Mouse (Mus musculus) liver, embryonic 13.5 days (tissue): ENCODE results near the gene Ocel1. TPM values are rescaled to one million over a fixed set of nuclear protein-coding genes. Genes with fewer than 3 reads are reported as not detected.
"Not testable (repeated sequence)": the region's sequence is repeated elsewhere in the genome, so short reads cannot be mapped to it uniquely, and the experiment has no call there.

Experiments used
- ATAC-seq: fragments of 200-750 bp; cut with Nextera tagmentation; 2 replicates; pipeline ENCODE4 v1.8.0; 2017; ENCODE audit warnings: low read depth, mild to moderate bottlenecking, moderate number of reproducible peaks, moderate library complexity
- DNase-seq: peaks from one replicate; pipeline ENCODE4 v3.0.0; 2022
- H3K27ac ChIP-seq: fragments of 300-500 bp; sonication (generic); 2 replicates; pipeline ENCODE4 v1.5.1; 2015; ENCODE audit warnings: moderate library complexity, mild to moderate bottlenecking, inconsistent platforms
- H3K27me3 ChIP-seq: fragments of 300-500 bp; sonication (generic); 2 replicates; pipeline ENCODE4 v1.6.1; 2015; ENCODE audit warnings: mild to moderate bottlenecking, inconsistent platforms
- H3K36me3 ChIP-seq: fragments of 300-500 bp; sonication (generic); 2 replicates; pipeline ENCODE4 v1.6.1; 2015; ENCODE audit warnings: mild to moderate bottlenecking, inconsistent platforms
- H3K4me1 ChIP-seq: fragments of 300-500 bp; sonication (generic); replicated peaks from 2 replicates; pipeline ENCODE4 v1.6.1; 2015; ENCODE audit warnings: inconsistent platforms
- H3K4me2 ChIP-seq: fragments of 300-500 bp; sonication (generic); 2 replicates; pipeline ENCODE4 v1.6.1; 2015; ENCODE audit warnings: inconsistent platforms, mild to moderate bottlenecking, moderate library complexity
- H3K4me3 ChIP-seq: fragments of 300-500 bp; sonication (generic); replicated peaks from 2 replicates; pipeline ENCODE4 v1.5.1; 2015; ENCODE audit warnings: mild to moderate bottlenecking, inconsistent platforms
- H3K9ac ChIP-seq: fragments of 300-500 bp; sonication (generic); 2 replicates; pipeline ENCODE4 v1.6.1; 2015; ENCODE audit warnings: mild to moderate bottlenecking, inconsistent platforms
- H3K9me3 ChIP-seq: fragments of 300-500 bp; sonication (generic); replicated peaks from 2 replicates; pipeline ENCODE4 v1.6.1; 2016; ENCODE audit warnings: inconsistent platforms
- WGBS: fragments of 180-500 bp; shearing (Covaris S2); methylation state at CpG from one replicate; pipeline ENCODE4 v1.1.7; 2015; ENCODE audit not compliant: insufficient replicate concordance; 5-methylcytosine and 5-hydroxymethylcytosine counted together
- polyA plus RNA-seq: library from polyadenylated mRNA; unstranded; fragments of >200 nt; fragmentation: Nextera tagmentation; extraction: Ambion mirVana; gene quantifications from 2 replicates; pipeline ENCODE4 v1.2.1, GENCODE M21; 2015

The Ocel1 gene
- polyA plus RNA-seq: 4.3 and 4.4 TPM in 2 replicates

GRCm38 (mm10) chr8:71371236-71371848, at the start of gene Ocel1:
TSS of gene Ocel1 (plus strand) at chr8:71371298.
- H3K27ac ChIP-seq: peak within 1 kb of the TSS; percentile 88
- peaks cover 7% of the 10 kb centered on the region for H3K27me3 ChIP-seq
- ATAC-seq (peak; percentile 87), DNase-seq (peak; percentile 98)
- H3K36me3 ChIP-seq: peaks cover 38% of the 10 kb centered on the region
- H3K9me3 ChIP-seq: no peaks in the 10 kb centered on the region
- H3K9ac ChIP-seq: peak within 1 kb of the TSS; percentile 81
- H3K4me3 ChIP-seq: peak within 1 kb of the TSS; percentile 79
- peak within 1 kb of the TSS; percentile 70 for H3K4me2 ChIP-seq
- peaks cover 69% of the 10 kb centered on the region for H3K4me1 ChIP-seq
- WGBS: under 1% methylated on average over 68 of the region's 68 CpGs

GRCm38 (mm10) chr8:71322939-71323338, 48.2 kb upstream of the Ocel1 start:
- 75% methylated on average over 3 of the region's 3 CpGs for WGBS
- DNase-seq (no peak), ATAC-seq (no peak)
- Histone ChIP-seq H3K9ac (no peak overlapping the region), H3K4me2 (no peak overlapping the region), H3K4me1 (peaks cover 11% of the 10 kb centered on the region), H3K36me3 (peaks cover 71% of the 10 kb centered on the region), H3K27me3 (no peaks in the 10 kb centered on the region), H3K4me3 (no peak overlapping the region), H3K27ac (no peak overlapping the region), H3K9me3 (no peaks in the 10 kb centered on the region)

GRCm38 (mm10) chr8:71324848-71325247, 46.2 kb upstream of the Ocel1 start:
- H3K4me2 ChIP-seq: no peak overlapping the region
- DNase-seq (no peak), ATAC-seq (0 out of 2 replicates have a peak, but pooled peaks have one; percentile 39)
- peaks cover 81% of the 10 kb centered on the region for H3K36me3 ChIP-seq
- 75% methylated on average over 1 of the region's 1 CpGs for WGBS
- H3K27me3 ChIP-seq: no peaks in the 10 kb centered on the region
- no peak overlapping the region for H3K4me3 ChIP-seq
- H3K4me1 ChIP-seq: peaks cover 2% of the 10 kb centered on the region
- no peak overlapping the region for H3K9ac ChIP-seq
- no peak overlapping the region for H3K27ac ChIP-seq
- no peaks in the 10 kb centered on the region for H3K9me3 ChIP-seq

GRCm38 (mm10) chr8:71337834-71338233, 33.3 kb upstream of the Ocel1 start:
- ATAC-seq, H3K4me2 ChIP-seq, H3K4me1 ChIP-seq, H3K27me3 ChIP-seq, H3K4me3 ChIP-seq, DNase-seq, H3K9me3 ChIP-seq, H3K27ac ChIP-seq, H3K9ac ChIP-seq: not testable (repeated sequence)
- WGBS: 90% methylated on average over 6 of the region's 6 CpGs
- peaks cover 51% of the 10 kb centered on the region for H3K36me3 ChIP-seq

- no peaks in the 10 kb centered on the region for H3K27me3 ChIP-seq
- no peak overlapping the region for H3K4me2 ChIP-seq
- ATAC-seq (no peak), DNase-seq (no peak)
- H3K9ac ChIP-seq: no peak overlapping the region
- H3K4me1 ChIP-seq: no peaks in the 10 kb centered on the region
- H3K36me3 ChIP-seq: peaks cover 61% of the 10 kb centered on the region
- no peaks in the 10 kb centered on the region for H3K9me3 ChIP-seq
- no peak overlapping the region for H3K4me3 ChIP-seq
- WGBS: 73% methylated on average over 5 of the region's 5 CpGs
- no peak overlapping the region for H3K27ac ChIP-seq
Measured at GRCm38 (mm10) chr8:71340625-71341024, 30.5 kb upstream of the Ocel1 start.

GRCm38 (mm10) chr8:71346581-71346980, 24.5 kb upstream of the Ocel1 start:
- Histone ChIP-seq H3K27ac (no peak overlapping the region), H3K4me2 (no peak overlapping the region), H3K9me3 (no peaks in the 10 kb centered on the region), H3K27me3 (no peaks in the 10 kb centered on the region), H3K36me3 (peaks cover 89% of the 10 kb centered on the region), H3K9ac (no peak overlapping the region), H3K4me1 (no peaks in the 10 kb centered on the region), H3K4me3 (no peak overlapping the region)
- DNase-seq (no peak), ATAC-seq (no peak)
- 75% methylated on average over 1 of the region's 1 CpGs for WGBS

GRCm38 (mm10) chr8:71351117-71351516, 20.0 kb upstream of the Ocel1 start:
- Histone ChIP-seq H3K27ac (no peak overlapping the region), H3K4me2 (no peak overlapping the region), H3K27me3 (no peaks in the 10 kb centered on the region), H3K36me3 (peaks cover 95% of the 10 kb centered on the region), H3K9ac (no peak overlapping the region), H3K4me3 (no peak overlapping the region), H3K9me3 (no peaks in the 10 kb centered on the region), H3K4me1 (no peaks in the 10 kb centered on the region)
- ATAC-seq (no peak), DNase-seq (no peak)
- WGBS: 56% methylated on average over 3 of the region's 3 CpGs

- ATAC-seq: no peak
- no peak overlapping the region for H3K4me2 ChIP-seq
- H3K36me3 ChIP-seq: peaks cover 95% of the 10 kb centered on the region
- H3K9me3 ChIP-seq: no peaks in the 10 kb centered on the region
- no peak overlapping the region for H3K9ac ChIP-seq
- H3K27ac ChIP-seq: no peak overlapping the region
- no peak overlapping the region for H3K4me3 ChIP-seq
- H3K4me1 ChIP-seq: no peaks in the 10 kb centered on the region
- H3K27me3 ChIP-seq: no peaks in the 10 kb centered on the region
- 90% methylated on average over 1 of the region's 1 CpGs for WGBS
- DNase-seq: no peak
Measured at GRCm38 (mm10) chr8:71351520-71351919, 19.6 kb upstream of the Ocel1 start.

GRCm38 (mm10) chr8:71358026-71358425, 13.1 kb upstream of the Ocel1 start:
- no peak overlapping the region for H3K9ac ChIP-seq
- H3K4me2 ChIP-seq: no peak overlapping the region
- H3K4me1 ChIP-seq: no peaks in the 10 kb centered on the region
- WGBS: 80% methylated on average over 3 of the region's 3 CpGs
- ATAC-seq (no peak), DNase-seq (no peak)
- no peaks in the 10 kb centered on the region for H3K9me3 ChIP-seq
- H3K27me3 ChIP-seq: no peaks in the 10 kb centered on the region
- no peak overlapping the region for H3K27ac ChIP-seq
- no peak overlapping the region for H3K4me3 ChIP-seq
- H3K36me3 ChIP-seq: peaks cover 73% of the 10 kb centered on the region

- WGBS: under 1% methylated on average over 56 of the region's 56 CpGs
- Histone ChIP-seq H3K4me2 (peak within 1 kb of the TSS; percentile 93), H3K9me3 (no peaks in the 10 kb centered on the region), H3K4me3 (peak within 1 kb of the TSS; percentile 65), H3K9ac (peak within 1 kb of the TSS; percentile 81), H3K27me3 (no peaks in the 10 kb centered on the region), H3K4me1 (peaks cover 48% of the 10 kb centered on the region), H3K27ac (peak within 1 kb of the TSS; percentile 87), H3K36me3 (peaks cover 16% of the 10 kb centered on the region)
- DNase-seq: peak; percentile 89
- peak; percentile 73 for ATAC-seq
Measured at GRCm38 (mm10) chr8:71366771-71367528, 4.1 kb upstream of the Ocel1 start, which contains the start of gene Use1. TSS of gene Use1 (plus strand) at chr8:71366848.

GRCm38 (mm10) chr8:71367529-71368176, 3.4 kb upstream of the Ocel1 start:
- peak overlapping the region; percentile 81 for H3K9ac ChIP-seq
- peaks cover 16% of the 10 kb centered on the region for H3K36me3 ChIP-seq
- peaks cover 54% of the 10 kb centered on the region for H3K4me1 ChIP-seq
- no peaks in the 10 kb centered on the region for H3K9me3 ChIP-seq
- no peaks in the 10 kb centered on the region for H3K27me3 ChIP-seq
- 30% methylated on average over 17 of the region's 17 CpGs for WGBS
- ATAC-seq (no peak), DNase-seq (no peak)
- H3K4me2 ChIP-seq: peak overlapping the region; percentile 93
- H3K27ac ChIP-seq: peak overlapping the region; percentile 87
- H3K4me3 ChIP-seq: peak overlapping the region; percentile 65
